Mouse (Mus musculus) kidney, adult 2 months (tissue): ENCODE data around the gene Nav1.

Experiments
- CTCF ChIP-seq: fragments of 200-500 bp; conservative IDR thresholded peaks from 2 replicates; pipeline ENCODE4 v1.5.1; 2011; ENCODE audit warnings: low read depth, mild to moderate bottlenecking, control low read depth, low read length, moderate library complexity, mixed read lengths; ENCODE audit not compliant: insufficient read depth, insufficient read length
- POLR2A ChIP-seq: fragments of 200-500 bp; IDR thresholded peaks from one replicate; pipeline ENCODE4 v1.6.1; 2011; ENCODE audit warnings: low read depth, low read length, control low read depth

GRCm38 (mm10) chr1:135607019-135607418, at the start of gene Nav1:
- no peak for TF ChIP-seq CTCF
- no peak for TF ChIP-seq POLR2A
